Mouse (Mus musculus) kidney, postnatal 10 days (tissue): Measurements from ENCODE around the gene Osbpl2.

Experiments used
- DNase-seq: peaks from one replicate; pipeline ENCODE4 v3.0.0; 2021; ENCODE audit warnings: mixed read lengths

The Osbpl2 gene

DNA sequence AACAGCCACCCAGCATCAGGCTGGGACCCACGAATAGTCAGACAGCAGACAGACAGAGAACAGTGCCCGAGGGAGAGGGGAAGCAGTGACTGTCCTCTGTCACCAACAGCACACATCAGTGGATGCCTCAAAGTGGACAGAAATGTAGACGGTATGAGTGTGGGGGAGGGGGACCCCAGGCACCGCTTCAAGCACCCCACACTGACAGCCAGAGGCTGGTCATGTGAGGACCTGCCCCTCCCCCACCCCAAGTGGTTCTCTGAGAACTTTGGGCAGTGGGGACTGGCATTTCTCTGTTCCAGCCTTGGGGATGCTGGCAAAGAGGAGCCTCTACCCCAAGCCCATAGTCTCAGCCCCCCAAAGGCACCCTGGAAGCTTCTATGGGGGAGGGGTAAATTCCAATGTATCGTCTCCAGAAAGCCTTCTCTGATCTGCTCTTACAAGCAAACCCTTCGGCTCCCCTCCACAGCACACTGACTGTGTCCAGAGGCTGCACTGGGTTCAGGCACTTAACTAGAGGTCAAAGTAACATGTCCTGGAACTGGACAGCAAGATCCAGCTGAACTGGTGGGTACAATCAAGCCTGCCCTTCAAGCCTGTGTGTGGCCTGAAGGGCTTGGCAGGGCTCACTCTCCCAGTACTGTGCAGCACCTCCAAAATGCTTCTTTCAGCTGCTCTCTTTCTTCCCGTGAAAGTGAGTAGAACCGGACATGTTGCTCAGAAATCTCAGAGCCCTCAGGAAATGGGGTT is 13.5 kb upstream of the Osbpl2 start:
- DNase-seq, result no peak

DNA sequence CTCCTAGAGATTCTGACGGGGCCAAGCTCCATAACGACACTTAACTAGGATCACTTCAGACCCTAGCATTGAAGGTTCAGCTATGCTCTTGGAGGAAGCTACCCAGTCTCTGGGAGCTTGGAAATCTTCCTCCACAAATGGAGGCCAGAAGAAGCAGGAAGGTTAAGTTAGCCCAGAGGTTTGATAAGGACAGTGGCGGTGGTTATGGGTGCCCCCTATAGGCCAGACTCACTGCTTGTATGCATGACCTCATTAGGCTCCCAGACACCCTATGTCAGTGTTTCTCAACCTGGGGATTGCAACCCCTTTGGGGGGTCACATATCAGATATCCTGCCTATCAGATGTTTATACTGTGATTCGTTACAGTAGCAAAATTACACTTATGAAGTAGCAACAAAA is 12.0 kb upstream of the Osbpl2 start:
- no peak for DNase-seq

DNA sequence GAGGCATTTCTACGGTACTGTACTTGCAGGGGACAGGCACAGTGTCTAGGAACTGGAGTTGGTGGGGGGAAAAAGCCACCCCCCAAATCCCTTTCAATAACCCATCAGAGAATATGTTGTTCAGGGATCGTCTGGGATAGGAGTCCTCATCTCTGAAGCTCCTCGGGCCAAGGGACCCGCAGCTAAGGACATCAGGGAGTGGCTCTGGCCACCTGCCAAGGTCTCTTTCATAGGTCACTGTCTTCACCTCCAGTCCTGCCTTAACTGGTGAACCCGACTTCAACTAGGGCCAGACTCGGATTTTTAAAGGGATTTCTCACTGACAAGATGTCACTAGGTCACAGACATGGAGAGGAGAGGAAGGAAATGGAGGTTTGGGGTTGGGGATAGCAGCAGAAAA is 10.8 kb upstream of the Osbpl2 start:
- no peak for DNase-seq

DNA sequence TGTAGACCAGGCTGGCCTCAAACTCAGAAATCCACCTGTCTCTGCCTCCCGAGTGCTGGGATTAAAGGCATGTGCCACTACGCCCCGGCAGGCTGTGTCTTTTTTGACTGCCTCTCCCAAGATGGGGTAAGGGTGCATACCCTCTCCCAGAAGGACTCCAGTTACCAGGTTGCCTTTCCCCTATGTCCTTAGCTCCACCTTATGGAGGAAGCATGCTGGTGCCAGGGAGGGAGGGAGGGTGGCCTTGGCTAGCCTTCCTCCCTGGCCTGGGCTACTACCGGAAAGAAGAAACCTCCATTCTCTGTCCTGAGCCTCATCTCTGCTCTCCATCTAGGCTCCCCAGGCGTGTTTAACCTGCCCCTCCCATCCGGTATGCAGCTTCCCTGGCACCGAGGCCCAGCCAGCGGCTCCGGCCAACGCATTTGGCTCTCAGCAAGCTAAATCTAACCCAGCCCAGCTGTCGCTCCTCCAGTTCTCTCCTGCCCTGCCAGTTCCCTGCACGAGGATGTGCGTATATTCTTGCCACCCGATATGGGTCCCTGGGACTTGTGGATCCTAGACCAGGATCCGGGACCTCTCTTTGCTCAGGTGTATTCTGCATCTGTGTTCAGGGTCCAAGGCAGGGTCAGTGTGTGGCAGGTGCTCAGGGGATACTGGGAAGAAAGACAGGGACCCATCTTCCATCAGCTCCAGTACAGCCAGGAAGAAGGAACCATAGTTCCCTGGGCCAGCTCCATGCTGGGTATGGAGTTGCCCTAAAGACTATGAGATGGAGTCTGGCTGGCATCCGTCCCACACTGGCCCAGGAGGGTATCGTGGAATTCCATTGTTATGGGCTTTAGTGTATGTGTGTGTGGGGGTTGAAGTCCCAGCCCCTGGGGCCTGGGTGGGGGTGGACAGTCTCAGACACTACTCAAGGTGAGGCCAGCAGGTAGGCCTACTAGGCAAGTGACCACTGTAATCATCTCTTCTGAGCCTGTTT is 4.9 kb upstream of the Osbpl2 start:
- DNase-seq, result peak; percentile 40

DNA sequence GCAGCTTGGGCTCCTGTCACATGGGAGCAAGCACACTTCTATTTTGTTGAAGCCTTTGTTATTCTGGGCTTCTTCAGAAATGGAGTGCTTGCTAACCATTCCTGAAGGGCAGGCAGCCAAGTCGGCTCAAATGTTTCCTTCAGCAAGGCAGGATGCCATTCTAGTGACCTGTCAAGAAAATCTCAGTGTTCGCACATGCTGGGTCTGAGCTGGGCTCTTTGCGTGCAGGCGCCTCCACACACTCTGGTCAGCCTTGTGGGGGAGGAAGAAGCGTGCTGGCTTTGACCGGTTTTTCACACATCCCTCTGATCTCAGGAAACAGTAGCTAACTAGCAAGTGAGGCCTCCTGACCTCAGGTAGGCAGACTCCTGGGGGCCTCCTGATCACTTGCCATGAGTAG is 3.8 kb upstream of the Osbpl2 start:
- peak; percentile 73 for DNase-seq

DNA sequence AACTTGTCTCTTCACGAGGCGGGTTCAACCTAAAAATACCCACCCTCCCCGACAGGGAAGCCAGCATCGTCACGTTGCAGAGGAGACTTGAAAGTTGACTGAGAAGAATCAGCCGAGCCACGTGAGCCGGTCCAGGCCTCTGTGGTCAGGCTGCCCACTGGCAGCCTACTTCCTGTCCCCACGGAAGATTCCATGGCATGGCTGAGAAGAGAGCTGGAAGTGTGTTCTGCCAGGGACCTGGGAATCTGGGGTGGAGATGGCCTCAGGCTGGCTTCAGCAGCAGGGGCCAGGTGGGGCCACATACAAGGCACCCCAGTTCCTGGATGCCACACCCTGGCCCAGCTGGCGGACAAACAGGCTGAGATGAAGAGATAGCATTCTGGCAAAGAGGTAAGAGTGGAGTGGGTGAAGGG is 3.0 kb upstream of the Osbpl2 start:
- DNase-seq, result no peak

DNA sequence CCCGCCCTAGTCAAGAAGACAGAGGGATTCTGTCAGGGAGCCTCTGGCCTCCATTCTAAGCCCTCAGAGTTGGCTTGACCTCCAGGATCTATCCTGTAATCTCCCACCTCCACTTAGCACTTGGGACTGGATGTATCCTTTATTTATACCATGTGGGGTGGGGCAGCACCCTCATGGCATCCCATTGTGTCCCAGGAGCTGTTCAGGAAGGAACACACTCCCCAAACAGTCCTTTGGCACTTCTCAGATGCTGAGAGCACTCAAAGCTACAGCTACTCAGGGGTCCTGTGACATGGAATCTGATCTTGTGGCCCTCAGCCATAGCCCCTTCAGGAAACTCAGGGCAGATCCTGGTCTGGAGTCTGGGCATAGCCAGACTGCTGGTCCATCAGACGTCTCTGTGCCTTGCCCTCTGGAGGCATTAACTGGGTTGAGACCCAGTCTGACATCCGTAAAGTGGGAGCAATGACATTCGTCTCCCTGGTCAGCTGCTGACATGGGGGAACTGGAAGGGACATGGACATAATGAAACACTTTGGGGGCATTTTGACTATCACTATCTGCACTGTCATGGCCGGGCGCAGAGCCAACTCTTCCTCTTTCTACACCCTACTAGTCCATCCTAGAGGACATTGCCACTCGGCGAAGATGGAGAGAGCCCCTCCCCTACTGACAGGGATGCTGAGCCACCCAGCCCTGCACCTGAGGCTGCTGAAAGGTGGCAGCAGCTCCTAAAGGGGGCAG is 2.2 kb upstream of the Osbpl2 start:
- peak; percentile 34 for DNase-seq

DNA sequence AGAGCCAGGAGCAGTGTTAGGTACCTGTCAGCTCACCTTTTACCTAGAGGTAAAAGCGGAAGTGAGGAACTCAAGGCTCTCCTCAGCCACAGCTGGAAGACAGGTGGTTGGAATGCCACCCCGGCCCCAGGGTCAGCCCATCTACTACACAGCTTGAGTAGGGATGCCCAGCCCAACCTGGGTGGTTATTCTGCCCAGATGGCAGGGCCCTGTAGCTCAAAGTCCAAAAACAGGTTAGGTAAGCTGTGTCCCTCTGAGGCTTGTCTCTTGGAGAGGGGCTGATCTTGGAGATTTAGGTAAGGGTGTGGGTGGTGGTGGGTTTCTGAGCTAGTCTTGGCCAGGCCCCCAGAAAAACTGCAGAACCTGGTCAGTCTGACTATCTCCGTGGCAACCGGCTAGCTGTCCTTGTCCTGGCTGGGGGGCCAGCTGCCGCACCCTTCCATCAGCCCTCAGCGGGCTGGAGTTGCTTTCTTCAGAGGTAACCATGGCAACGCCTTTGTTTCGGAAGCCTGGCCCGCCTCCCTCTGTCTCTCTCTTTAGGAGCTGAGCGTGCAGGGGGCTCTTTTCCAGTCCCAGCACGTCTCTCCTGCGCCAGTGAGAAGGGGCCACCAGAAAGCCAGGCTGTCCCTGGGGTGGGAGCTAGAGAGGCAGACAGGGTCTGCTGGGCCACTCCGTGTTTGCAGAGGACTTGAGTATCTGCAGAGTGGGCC is 1.5 kb upstream of the Osbpl2 start:
- peak; percentile 31 for DNase-seq

DNA sequence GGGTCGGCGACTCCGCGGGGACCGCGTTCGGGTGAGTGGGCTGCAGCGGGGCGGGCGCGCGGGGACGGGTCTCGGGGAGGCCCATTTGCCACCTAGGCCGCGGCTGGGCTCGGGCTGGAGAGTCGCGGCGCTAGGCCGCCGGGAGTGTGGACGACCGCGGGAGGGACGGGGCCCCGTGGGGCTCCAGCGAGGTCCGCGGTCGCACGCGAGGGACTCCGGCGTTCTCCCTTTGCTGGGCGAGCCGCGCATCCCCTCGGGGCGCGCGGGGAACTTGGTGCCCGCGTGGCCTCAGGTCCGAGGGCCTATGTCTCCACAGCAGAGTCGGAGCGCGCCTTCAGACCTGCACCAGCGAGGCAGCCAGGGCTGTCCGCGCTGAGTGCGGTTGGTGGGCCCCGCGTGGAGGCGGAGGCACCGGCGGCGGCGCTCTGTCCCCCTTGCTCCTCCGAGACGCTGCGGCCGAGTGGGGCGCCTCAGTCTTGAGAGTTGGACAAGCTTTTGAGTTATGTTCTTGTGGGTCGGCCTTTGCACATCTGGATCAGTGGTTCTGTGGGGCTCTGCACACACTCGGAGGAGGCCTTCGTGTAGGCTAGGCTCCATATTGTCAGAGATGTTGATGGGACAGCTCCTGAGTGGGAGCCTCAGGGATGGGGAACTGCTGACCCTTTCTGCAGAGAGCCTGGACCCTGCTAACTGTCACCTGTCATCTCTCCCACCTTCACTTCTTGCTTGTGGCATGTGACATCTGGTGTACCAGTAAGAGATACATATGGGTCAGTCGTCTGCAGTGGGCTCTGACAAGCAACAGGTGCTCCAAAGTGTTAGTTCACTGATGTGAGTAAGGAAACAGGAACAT is 559 bp downstream of the Osbpl2 start:
- no peak for DNase-seq

DNA sequence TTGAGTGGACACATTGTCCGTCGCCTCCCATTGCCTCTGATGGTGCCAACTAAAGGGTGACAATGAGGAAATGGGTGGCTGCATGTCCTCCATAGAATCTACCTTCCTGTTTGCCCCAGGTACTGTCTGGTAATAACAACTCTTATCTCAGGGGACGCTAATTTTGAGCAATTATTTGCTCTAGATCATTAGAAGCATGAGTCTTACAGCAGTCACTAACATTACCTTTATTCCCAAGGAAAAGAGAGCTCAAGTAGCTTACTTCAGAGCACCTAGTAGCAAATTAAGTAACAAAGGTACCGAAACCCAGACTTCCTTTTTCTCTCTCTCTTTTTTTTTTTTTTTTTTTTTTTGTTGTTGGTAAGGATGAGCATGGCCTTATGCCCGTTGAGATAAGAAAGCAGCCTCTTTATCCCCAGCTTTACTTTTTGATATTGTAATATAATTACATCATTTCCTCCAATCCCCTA is 1.2 kb downstream of the Osbpl2 start:
- DNase-seq, result no peak

DNA sequence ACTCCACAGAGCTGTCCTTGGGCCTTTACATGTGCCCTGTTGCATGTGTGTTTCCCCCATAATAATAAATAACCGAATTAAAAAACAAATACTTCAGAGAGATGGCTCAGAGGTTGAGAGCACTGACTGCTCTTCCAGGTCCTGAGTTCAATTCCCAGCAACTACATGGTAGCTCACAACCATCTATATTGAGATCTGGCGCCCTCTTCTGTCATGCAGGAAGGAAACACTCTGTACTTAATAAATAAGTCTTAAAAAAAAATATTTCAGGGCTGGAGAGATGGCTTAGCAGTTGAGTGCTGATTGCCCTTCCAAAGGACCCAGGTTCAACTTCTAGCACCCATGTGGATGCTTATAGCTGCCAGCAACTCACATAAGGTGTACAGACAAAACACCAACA is 5.1 kb downstream of the Osbpl2 start:
- no peak for DNase-seq

DNA sequence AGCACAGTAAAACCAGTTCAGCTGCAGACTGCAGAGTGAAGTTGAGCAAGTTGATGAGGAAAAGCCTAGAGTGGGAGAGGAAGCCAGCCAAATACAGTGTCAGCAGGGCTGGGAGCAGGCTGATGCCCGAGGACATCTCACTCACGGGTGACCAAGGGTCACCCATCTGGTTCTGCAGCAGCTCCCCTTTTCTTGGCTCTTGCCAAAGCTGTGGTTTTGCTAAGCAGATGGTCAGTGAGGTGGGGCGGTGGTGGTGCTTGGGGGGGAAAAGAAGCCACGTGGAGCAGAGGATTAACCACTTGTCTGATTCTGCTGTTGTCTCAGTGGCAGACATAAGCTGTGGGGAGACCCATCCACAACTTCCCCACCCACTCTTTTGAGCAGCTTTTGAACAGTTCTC is 7.1 kb downstream of the Osbpl2 start:
- peak; percentile 32 for DNase-seq

DNA sequence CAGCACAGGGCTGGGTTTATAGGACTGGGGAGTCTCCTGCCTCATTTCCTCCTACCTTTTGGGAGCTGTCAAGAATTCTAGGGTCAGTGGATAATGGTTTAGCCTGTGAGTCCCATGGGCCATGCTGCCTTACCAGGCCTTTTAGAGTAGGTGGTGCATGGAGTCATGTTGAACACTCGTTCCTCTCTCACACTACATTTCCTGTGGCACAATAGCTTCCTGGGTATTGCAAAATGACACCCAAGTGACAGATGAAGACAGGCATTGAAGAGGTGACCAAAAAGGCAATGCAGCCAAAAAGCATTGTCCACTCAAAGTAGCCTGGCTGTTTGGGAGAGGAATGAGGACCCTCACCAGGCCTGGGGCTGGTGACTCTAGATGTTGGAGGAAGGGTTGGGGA is 8.6 kb downstream of the Osbpl2 start:
- no peak for DNase-seq

DNA sequence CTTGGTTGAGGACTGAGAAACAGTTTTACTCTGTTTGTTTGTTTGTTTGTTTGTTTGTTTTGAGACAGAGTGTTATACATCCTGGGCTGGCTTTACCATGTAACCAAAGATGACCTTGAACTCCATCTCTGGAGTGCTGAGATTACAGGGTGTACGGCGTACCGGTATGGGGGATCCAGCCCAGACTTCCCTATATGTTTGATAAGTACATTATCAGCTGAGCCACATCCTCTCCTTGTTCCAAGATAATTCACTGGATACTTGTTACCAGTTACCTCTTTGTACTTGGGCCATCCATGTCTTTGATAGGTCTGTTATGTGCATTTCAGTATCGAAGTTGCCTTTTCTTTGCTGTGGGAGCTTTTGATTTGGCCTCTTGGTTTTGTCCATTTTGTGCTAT is 14.1 kb downstream of the Osbpl2 start:
- no peak for DNase-seq

DNA sequence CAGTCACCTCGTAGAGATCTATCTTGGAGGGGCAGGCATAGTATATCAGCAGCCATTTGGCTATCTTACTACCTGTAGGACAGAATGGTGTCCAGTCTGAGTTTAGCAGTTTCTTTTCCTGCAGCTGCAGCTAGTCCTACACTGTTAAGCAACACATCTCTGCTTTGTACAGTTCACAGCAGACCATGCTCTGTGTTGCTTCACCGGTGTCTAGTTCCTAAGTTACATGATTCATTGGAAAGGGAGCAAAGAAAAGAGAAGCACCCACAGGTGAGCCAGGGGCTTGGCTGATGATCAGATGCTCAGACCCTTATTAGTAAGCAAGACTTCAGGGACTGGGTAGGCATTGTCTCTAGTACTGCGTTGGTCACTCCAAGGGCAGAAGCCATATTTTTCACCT is 14.8 kb downstream of the Osbpl2 start:
- DNase-seq, result no peak

DNA sequence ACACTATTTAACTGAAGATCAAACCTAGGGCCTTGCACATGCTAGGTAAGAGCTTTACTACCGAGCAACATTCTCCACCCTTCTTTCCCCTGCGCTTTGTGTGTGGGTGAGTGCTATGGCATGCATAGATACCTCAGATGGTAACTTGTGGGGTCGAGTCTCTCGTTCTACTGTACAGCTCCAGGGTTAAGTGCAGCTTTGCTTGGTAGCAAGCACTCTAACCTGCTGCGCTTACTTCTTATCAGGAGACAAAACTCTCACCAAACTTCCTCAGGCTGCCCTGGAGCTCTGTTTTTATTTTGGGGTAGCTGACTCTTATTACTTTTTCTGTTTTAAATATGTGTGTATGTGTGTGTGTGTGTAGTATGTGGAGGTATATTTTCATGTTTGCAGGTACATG is 16.3 kb downstream of the Osbpl2 start:
- no peak for DNase-seq

DNA sequence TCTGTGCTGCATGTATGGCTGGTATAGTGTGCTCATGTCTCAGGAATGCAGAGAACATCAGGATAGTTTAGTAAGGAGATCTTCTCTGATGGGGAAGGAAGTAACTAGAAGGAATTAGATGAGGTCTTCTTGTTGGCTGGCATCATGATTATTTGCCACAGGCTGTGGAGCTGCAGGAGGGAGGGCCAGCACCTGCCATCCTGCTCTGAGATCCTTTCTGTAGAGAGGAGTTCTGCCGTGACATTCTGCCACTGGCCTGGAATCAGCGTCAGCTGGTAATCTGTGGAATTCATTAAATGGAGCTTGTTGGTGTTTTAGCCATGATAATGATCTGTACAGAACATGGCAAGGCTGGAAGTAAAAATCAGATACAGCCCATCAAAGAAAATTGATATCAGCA is 27.0 kb downstream of the Osbpl2 start:
- no peak for DNase-seq

DNA sequence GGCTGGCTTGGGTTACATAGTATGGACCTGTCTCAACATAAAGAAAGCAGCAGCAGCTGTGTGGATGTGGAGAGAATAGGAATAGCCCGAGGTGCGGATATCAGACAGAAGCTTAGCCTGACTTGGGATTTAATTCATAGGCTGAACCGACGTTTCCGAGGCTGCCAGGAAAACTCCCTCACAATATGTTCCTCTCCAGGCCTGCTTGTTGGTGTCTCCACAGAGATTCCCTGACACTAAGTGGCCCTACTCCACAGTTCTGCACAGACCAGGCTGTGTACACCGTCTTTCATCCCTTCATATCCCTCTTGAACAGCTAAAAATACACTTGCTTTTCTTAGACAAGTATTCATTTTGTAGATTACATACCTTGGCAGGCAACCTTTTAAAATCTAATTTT is 28.3 kb downstream of the Osbpl2 start:
- DNase-seq, result no peak

DNA sequence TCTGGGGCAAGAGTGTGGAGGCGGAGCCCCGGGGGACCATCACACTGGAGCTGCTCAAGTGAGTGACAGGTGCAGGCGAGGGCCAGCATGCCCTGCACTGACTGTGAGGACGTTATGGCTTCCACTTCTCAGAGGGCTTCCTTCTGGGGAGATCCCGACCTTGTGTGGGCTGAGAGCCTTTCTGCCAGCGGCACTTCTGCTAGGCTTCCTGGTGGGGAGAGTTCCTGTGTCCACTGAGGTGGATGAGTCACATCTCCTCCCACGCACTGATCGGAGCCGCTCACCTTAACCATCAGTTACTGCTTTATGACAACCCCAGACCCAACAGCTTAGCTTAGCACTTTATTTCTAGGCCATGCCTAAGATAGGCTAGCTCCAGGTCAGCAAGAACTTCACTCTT is 29.4 kb downstream of the Osbpl2 start:
- no peak for DNase-seq

DNA sequence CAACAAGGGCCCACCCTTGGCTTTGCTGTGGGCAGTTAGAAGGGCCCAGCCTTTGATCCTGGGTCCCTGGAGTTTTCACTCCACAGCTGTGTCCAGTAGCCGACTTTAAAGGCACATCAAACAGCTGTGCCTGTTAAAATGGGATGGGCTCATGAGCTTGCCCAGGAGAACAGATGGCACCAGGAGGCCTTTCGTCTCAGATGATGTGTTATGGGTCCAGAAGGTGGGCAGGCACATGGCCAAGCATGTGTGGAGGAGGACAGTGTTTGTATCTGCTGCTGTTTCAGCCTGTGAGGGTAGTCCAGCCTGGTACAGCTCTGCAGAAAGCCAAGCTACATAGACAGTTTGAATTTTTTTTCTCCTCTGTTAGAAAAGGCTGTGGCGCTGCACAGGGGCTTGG is 35.7 kb downstream of the Osbpl2 start:
- no peak for DNase-seq

DNA sequence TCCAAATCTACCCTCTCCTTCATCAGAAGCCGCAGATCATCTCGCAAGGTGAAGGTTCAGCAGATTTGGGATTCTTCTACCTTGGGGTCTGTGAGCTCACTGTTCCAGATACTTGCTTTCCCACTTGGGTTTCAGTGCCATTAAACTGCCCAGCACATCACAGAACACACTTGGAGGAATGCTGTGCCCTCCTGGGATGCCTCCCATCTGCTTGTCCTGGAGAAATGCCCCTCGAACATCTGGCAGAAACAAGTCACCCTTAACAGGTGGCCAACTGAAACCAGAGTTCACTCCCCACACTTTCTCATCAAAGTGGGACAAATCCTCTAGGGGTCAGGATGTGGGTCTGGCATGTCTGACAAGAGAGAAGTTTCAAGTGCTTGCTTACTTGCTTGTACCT is 39.5 kb downstream of the Osbpl2 start:
- DNase-seq, result no peak

DNA sequence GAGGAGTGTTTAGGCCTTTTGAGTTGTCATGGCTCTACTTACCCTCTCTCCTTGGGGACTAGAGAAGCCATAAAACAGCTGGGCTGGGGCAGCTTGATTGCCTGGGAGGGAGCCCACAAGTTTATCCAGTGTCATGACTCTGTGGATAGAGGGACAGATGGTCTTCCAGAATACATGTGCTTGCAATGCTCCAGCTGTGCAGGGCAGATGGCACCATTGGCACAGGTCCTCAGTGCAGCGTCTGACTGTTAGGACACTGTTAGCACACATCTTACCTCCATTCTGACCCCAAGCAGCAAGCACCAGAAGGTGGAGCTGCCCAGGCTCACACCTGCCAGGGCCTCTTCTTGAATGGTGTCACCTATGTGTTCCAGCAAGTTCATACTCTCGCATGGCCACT is 46.7 kb downstream of the Osbpl2 start:
- DNase-seq, result no peak
